Mouse (Mus musculus): Measurements from ENCODE around the gene Mcub. TPM values are rescaled to one million over a fixed set of nuclear protein-coding genes. Genes with fewer than 3 reads are reported as not detected.

Gene Mcub
- polyA plus RNA-seq, 1 experiment from 2014 or later: 2.6 TPM

DNA sequence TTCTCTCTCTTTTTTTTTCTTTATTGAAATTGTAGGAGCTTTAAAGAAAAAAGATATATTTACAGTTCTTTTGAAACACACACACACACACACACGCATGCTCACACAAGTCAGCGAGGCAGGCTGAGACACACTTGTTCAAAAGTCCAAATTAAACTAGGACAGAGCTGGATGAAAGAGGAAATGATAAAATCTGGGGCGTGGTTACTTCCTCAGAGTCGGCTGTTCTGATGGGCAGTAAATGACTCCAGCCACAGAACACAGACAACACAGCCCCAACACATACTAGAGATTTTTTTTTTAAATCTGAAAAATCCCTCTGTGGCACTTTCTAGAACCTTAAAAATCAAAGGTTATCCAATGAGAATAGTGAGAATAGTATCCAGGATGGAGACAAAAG is 26.2 kb downstream of the Mcub start:
- DNase-seq (ENCODE audit: low spot score): no peak
- Histone ChIP-seq H3K27ac (replicated peaks) (no peak overlapping the region), H3K9me3 (replicated peaks) (no peaks in the 10 kb centered on the region), H3K4me3 (no peak overlapping the region), H3K27me3 (ENCODE audit: low read depth, poor library complexity, severe bottlenecking) (no peaks in the 10 kb centered on the region), H3K36me3 (no peaks in the 10 kb centered on the region), H3K4me1 (no peaks in the 10 kb centered on the region)
- WGBS: 85% methylated on average over 4 of the region's 4 CpGs

DNA sequence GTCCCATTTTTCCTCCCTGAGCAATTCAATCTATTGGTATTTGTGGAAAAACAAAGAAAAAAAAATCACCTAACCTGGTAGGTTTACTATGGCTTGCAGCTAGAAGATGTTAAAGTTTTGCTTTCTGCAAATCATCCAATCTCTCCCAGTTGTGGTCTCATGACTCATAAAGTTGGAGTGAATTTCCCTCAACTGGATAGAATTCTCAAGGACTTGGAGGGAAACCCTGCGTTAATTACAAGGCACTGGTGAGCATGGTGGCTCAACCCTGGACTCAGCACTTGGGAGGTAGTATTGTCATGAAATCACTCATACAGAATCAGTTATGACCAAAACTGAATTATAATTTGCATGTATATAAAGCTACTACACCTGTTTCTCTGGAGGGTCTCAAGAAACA is 28.7 kb downstream of the Mcub start:
- WGBS: 84% methylated on average over 1 of the region's 1 CpGs
- Histone ChIP-seq H3K27me3 (ENCODE audit: low read depth, poor library complexity, severe bottlenecking) (no peaks in the 10 kb centered on the region), H3K4me3 (no peak overlapping the region), H3K36me3 (no peaks in the 10 kb centered on the region), H3K9me3 (replicated peaks) (no peaks in the 10 kb centered on the region), H3K4me1 (no peaks in the 10 kb centered on the region), H3K27ac (replicated peaks) (no peak overlapping the region)
- no peak for DNase-seq (ENCODE audit: low spot score)

DNA sequence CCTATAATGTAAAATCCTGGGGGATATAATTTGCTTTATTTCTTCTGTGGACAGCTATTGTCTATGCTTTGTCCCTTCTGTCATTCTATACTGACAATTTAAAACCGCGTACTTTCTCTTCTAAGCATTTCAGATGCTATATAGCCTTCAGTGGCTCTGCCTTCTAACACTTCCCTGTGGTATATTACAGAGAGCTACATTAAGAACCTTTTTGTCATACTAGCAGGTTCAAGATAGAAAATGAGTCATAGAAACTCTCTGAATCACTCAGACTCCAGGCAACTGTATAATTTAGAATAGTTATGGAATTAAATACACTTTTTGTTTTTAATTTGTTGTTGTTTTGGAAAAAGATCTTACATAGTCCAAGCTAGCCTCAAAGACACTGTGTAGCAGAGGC is 29.2 kb downstream of the Mcub start:
- Histone ChIP-seq H3K36me3 (no peaks in the 10 kb centered on the region), H3K27ac (replicated peaks) (no peak overlapping the region), H3K4me3 (no peak overlapping the region), H3K4me1 (no peaks in the 10 kb centered on the region), H3K9me3 (replicated peaks) (no peaks in the 10 kb centered on the region), H3K27me3 (ENCODE audit: low read depth, poor library complexity, severe bottlenecking) (no peaks in the 10 kb centered on the region)
- 91% methylated on average over 2 of the region's 2 CpGs for WGBS
- no peak for DNase-seq (ENCODE audit: low spot score)

DNA sequence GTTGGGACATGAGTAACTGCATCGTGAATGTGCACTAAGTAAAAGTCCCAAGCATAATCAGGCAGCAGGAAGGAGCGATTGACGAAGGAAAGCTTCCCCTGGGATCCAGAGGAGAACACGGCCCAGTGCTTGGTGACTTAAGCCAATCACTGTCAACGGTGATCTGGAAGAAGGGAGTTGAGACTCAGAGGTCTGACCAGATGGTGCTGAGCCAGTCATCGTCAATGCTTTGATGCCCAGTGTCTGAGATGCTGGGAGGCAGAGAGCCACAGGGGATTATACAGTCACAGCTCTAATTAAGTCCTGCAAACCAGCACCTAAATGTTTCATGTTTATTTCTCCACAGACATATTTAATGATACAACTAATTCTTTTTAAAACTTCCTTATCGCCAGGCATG is 30.9 kb downstream of the Mcub start:
- no peak overlapping the region for H3K27ac ChIP-seq (replicated peaks)
- WGBS: 63% methylated on average over 7 of the region's 7 CpGs
- H3K36me3 ChIP-seq: no peaks in the 10 kb centered on the region

DNA sequence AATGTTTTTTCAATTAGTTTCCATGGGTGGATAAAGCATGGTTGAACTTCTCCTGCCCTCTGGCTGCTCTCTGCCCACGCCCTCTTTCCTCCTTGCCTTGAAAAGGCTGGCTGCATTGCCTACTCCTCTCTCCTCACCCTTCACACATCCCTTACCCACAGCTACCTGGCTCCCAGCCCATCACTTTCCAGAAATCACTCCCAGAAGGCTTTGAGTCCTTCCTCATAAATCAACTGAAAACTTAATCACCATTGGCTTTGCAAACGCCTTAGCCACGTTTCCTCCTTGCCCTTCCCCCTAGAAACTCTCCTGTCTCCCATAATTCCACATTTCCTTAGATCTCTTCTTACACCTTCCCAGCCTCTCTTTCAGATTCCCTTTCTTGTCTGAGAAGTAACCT is 32.2 kb downstream of the Mcub start:
- H3K36me3 ChIP-seq: no peaks in the 10 kb centered on the region
- 79% methylated on average over 3 of the region's 3 CpGs for WGBS
- no peaks in the 10 kb centered on the region for H3K27me3 ChIP-seq (ENCODE audit: low read depth, poor library complexity, severe bottlenecking)
- no peak overlapping the region for H3K27ac ChIP-seq (replicated peaks)
- H3K4me1 ChIP-seq: no peaks in the 10 kb centered on the region
- DNase-seq (ENCODE audit: low spot score): no peak
- H3K9me3 ChIP-seq (replicated peaks): no peaks in the 10 kb centered on the region
- no peak overlapping the region for H3K4me3 ChIP-seq

More for the DNA sequence above, 30.9 kb downstream of the Mcub start:
- Histone ChIP-seq H3K9me3 (replicated peaks) (no peaks in the 10 kb centered on the region), H3K4me1 (no peaks in the 10 kb centered on the region), H3K27me3 (ENCODE audit: low read depth, poor library complexity, severe bottlenecking) (no peaks in the 10 kb centered on the region), H3K4me3 (no peak overlapping the region)
- DNase-seq (ENCODE audit: low spot score): peak; percentile 12

DNA sequence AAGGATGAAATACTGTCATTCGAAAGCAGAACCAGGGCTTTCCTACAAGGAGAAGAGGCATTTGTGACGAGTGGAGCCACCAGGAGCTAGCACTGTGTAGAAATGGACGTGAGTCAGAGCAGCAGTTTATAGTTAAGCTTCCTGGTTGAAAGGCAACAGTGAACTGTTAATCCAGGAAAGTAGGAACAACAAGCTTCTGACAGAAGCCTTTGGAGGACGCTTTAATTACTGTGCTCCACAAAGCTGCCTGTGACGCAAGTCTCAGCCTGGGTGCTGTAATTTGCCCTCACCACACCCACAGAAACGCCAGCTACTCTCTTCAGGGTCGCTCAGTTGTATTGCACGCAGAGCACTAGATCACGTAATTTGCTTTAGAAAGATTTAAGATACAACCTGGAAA is 33.4 kb downstream of the Mcub start:
- 60% methylated on average over 9 of the region's 9 CpGs for WGBS
- H3K4me3 ChIP-seq: no peak overlapping the region
- H3K36me3 ChIP-seq: no peaks in the 10 kb centered on the region
- DNase-seq (ENCODE audit: low spot score): no peak
- no peaks in the 10 kb centered on the region for H3K9me3 ChIP-seq (replicated peaks)
- H3K4me1 ChIP-seq: no peaks in the 10 kb centered on the region
- H3K27ac ChIP-seq (replicated peaks): no peak overlapping the region
- H3K27me3 ChIP-seq (ENCODE audit: low read depth, poor library complexity, severe bottlenecking): no peaks in the 10 kb centered on the region

DNA sequence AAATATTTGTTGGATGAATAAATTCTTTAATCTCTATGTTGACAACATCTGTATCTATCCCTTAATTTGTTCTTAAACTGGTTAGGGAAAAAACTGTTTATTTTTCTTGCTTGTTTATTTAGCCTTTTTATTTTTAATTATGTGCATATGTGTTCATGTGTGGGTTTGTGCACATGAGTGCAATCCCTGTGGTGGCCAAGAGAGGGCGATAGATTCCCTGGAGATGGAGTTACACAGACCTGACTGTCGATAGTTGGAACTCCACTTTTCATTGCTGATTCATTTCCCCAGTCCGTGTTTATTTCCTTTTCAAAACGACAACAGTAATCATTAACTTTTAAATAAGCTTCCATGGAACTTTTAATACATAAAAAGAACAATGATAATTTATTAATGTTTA is 37.6 kb downstream of the Mcub start:
- H3K4me1 ChIP-seq: no peaks in the 10 kb centered on the region
- H3K4me3 ChIP-seq: no peak overlapping the region
- no peaks in the 10 kb centered on the region for H3K36me3 ChIP-seq
- no peaks in the 10 kb centered on the region for H3K27me3 ChIP-seq (ENCODE audit: low read depth, poor library complexity, severe bottlenecking)
- 55% methylated on average over 4 of the region's 4 CpGs for WGBS
- H3K9me3 ChIP-seq (replicated peaks): no peaks in the 10 kb centered on the region
- no peak for DNase-seq (ENCODE audit: low spot score)
- no peak overlapping the region for H3K27ac ChIP-seq (replicated peaks)

DNA sequence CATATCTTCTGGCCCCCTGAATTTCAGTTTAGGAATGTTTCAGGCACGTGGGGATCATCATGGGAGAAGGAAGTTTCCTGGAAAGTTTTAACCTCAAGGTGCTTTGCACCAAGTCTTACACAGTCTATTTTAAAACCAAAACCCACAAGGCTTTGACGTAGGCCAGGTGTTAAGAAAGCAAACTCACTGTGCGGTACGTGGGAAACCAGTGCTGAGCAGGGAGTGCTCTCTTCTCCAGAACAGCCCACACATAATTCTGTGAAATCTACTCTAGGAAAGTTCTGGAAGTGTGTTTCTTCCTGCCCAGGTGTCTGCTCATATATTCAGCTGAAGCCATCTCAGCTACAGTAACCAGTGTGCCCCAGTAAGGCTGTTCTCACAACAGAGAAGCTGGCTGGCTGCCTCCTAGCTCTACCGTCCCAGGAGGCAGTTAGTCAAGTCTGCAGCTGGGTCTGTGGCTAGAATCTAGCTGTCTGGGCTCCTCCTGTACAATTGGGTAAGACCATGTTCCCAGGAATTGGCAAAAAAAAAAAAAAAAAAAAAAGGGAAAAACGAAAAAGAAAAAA is 39.7 kb downstream of the Mcub start:
- no peaks in the 10 kb centered on the region for H3K36me3 ChIP-seq
- H3K27ac ChIP-seq (replicated peaks): no peak overlapping the region
- 71% methylated on average over 6 of the region's 6 CpGs for WGBS
- H3K4me1 ChIP-seq: no peaks in the 10 kb centered on the region
- no peaks in the 10 kb centered on the region for H3K27me3 ChIP-seq (ENCODE audit: low read depth, poor library complexity, severe bottlenecking)
- no peak overlapping the region for H3K4me3 ChIP-seq
- DNase-seq (ENCODE audit: low spot score): no peak
- H3K9me3 ChIP-seq (replicated peaks): no peaks in the 10 kb centered on the region

DNA sequence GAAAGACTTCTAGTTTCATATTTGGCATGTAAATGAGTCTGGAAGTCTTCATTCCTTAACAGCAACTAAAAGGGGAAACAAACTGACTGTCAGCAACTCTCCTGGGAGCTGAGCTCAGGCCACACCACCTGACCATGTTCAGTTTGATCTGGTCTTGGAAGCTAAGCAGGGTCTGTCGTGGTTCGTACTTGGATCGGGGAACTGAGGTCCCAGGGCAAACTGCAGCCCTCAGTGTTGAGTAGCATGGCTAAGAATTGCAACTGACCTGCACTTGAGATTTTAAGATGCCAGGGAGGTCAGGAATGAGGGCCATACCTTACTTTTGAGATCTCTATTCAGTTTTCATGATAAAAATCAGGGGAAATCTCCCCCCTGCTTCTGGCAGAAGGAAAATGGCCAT is 44.1 kb downstream of the Mcub start:
- Histone ChIP-seq H3K27me3 (ENCODE audit: low read depth, poor library complexity, severe bottlenecking) (no peaks in the 10 kb centered on the region), H3K27ac (replicated peaks) (no peak overlapping the region), H3K9me3 (replicated peaks) (no peaks in the 10 kb centered on the region), H3K4me1 (peaks cover 6% of the 10 kb centered on the region), H3K4me3 (no peak overlapping the region), H3K36me3 (no peaks in the 10 kb centered on the region)
- no peak for DNase-seq (ENCODE audit: low spot score)
- WGBS: 95% methylated on average over 3 of the region's 3 CpGs

DNA sequence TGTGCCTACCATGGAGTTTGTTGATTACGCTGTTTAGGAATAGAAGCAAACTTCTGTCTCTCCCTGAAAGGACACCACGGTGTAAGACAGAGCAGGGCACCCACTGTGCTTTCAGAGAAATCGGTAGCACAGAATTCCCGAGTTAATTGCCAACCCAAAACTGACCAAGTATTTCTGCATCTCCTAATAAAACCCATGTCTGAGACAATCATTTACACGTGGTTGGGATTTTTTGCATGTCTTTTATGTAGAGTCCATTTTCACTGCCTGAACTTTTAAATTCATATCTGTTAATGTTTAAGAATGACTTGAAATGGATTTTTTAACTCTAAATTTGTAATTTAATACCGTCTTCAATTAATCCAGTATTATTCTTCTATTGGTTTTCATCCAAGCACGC is 46.4 kb downstream of the Mcub start:
- WGBS: 86% methylated on average over 7 of the region's 7 CpGs
- DNase-seq (ENCODE audit: low spot score): no peak
- Histone ChIP-seq H3K4me3 (no peak overlapping the region), H3K27ac (replicated peaks) (no peak overlapping the region), H3K4me1 (peaks cover 6% of the 10 kb centered on the region), H3K9me3 (replicated peaks) (no peaks in the 10 kb centered on the region), H3K27me3 (ENCODE audit: low read depth, poor library complexity, severe bottlenecking) (no peaks in the 10 kb centered on the region), H3K36me3 (no peaks in the 10 kb centered on the region)

DNA sequence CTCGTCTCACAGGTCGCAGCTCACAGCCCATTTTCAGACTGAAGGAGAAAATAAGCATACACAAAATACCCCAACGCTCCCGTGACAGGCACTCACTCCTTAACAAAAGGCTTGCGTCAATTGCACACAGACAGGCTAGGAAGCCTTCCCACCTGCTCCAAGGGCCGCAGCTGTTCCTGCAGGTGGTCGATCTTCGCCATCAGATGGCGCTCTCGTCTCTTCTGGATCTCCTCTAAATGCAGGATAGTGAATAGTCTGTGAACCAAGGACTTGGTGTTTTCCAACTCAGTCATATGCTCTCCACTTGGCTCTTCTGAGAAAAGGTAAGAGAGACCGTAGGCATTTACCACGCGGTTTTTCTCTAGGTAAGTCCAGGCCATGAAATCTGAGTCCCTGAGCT is 51.6 kb downstream of the Mcub start:
- 19% methylated on average over 13 of the region's 13 CpGs for WGBS
- no peak overlapping the region for H3K27ac ChIP-seq (replicated peaks)
- peaks cover 15% of the 10 kb centered on the region for H3K36me3 ChIP-seq
- no peaks in the 10 kb centered on the region for H3K27me3 ChIP-seq (ENCODE audit: low read depth, poor library complexity, severe bottlenecking)
- no peak overlapping the region for H3K4me3 ChIP-seq
- H3K9me3 ChIP-seq (replicated peaks): no peaks in the 10 kb centered on the region
- H3K4me1 ChIP-seq: peaks cover 6% of the 10 kb centered on the region
- DNase-seq (ENCODE audit: low spot score): peak; percentile 65

DNA sequence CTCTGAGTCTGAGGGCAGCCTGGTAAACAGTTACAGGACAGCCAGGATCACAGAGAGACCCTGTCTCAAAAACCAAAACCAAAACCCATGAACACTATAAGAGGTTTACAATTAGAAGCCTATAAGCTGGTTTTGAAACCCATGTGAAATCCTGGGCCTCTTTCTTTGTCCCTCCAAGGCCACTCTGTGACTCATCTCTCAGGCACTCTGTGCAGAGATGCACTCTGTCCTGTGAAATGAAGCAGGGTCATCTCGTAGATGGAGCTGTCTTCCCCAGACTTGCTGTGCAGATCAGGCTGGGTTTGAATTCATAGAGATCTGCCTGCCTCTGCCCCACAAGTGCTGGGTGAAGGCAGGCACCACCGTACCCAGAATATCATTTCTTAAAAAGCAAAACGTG is 52.6 kb downstream of the Mcub start:
- DNase-seq (ENCODE audit: low spot score): no peak
- Histone ChIP-seq H3K4me3 (no peak overlapping the region), H3K4me1 (peaks cover 6% of the 10 kb centered on the region), H3K9me3 (replicated peaks) (no peaks in the 10 kb centered on the region), H3K36me3 (peaks cover 25% of the 10 kb centered on the region), H3K27ac (replicated peaks) (no peak overlapping the region), H3K27me3 (ENCODE audit: low read depth, poor library complexity, severe bottlenecking) (no peaks in the 10 kb centered on the region)
- WGBS: 86% methylated on average over 3 of the region's 3 CpGs

DNA sequence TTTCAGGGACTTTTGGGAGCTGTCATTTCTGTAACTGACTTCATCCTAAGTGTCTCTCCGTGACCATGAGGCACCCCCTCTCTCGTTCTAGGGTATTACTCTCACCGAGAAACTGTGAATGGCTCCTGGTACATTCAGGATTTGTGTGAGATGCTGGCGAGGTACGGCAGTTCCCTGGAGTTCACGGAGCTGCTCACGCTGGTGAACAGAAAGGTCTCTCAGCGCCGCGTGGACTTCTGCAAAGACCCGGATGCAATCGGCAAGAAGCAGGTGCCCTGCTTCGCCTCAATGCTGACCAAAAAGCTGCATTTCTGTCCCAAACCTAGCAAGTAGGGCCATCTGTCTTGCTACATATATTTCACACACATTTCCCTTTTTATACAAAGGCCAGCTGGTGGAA is 56.8 kb downstream of the Mcub start:
- Histone ChIP-seq H3K9me3 (replicated peaks) (no peaks in the 10 kb centered on the region), H3K4me1 (no peaks in the 10 kb centered on the region; the same call in 1 of the 2 replicates), H3K36me3 (peaks cover 66% of the 10 kb centered on the region), H3K4me3 (no peak overlapping the region), H3K27ac (replicated peaks) (no peak overlapping the region), H3K27me3 (ENCODE audit: low read depth, poor library complexity, severe bottlenecking) (no peaks in the 10 kb centered on the region)
- DNase-seq (ENCODE audit: low spot score): no peak
- 94% methylated on average over 13 of the region's 13 CpGs for WGBS

DNA sequence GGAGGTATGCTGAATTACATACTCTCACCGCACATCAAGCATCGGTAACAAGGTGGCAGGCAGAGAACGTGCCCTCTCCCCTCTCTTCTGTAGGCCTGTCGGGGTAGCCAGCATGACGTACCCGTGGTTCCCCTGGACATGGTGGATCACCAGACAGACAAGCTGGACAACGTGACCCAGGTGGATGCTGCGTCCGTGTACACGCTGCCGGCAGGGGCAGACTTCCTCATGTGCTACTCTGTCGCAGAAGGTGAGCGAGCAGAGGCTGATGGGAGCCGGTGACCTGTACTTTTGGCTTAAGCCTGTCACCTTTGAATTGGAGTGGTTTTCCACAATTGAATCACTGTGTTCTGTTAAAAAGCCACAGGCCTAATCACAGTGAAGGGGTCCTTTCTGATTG is 58.0 kb downstream of the Mcub start:
- H3K27ac ChIP-seq (replicated peaks): no peak overlapping the region
- no peaks in the 10 kb centered on the region for H3K27me3 ChIP-seq (ENCODE audit: low read depth, poor library complexity, severe bottlenecking)
- H3K9me3 ChIP-seq (replicated peaks): no peaks in the 10 kb centered on the region
- H3K36me3 ChIP-seq: peaks cover 69% of the 10 kb centered on the region
- DNase-seq (ENCODE audit: low spot score): no peak
- no peaks in the 10 kb centered on the region for H3K4me1 ChIP-seq
- no peak overlapping the region for H3K4me3 ChIP-seq
- 93% methylated on average over 14 of the region's 14 CpGs for WGBS

All from midbrain, embryonic 10.5 days (tissue).